In the genomic region with DNA sequence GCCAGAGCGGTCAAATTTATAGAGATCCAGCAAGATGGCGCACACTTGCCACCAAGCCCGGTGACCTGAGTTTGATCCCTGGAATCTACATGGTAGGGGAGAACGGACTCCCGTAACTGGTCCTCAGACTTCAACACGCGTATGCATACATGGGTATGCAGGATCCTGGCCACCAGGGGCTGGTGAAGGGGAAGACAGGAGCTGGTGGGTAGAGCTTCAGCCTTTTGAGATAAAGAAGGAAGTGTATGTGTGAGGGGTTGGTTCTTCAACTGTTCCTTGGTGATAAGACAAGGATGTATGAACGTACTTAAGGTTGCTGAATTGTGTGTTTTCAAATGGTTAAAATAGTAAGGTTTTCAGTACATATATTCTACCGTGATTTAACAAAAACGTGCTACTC, we compare ENCODE assay signal across 12 mouse cellular contexts. TPM values are rescaled to one million over a fixed set of nuclear protein-coding genes. Genes with fewer than 3 reads are reported as not detected.
DNase-seq lines count a peak whose midpoint lies in the region; ATAC-seq and TF ChIP-seq lines count a peak whose summit lies in the region.
"Had no signal": no experiment of that assay in that cellular context is flagged by ENCODE, and none has a peak within 500 bp of the region (broad histone marks: within the 10 kb centered on the region; RNA-seq: fewer than 3 reads in every experiment).

No protein-coding gene starts in this region.

- no peak overlapping the region for H3K9ac ChIP-seq in MEL (ENCODE audit: control insufficient read depth, low read depth, low read length, poor library complexity, severe bottlenecking)
- H3K9ac ChIP-seq in heart, adult 2 months (ENCODE audit: low read depth, low read length), result no peak overlapping the region

- no peaks in the 10 kb centered on the region for H3K27me3 ChIP-seq in MEL (ENCODE audit: control insufficient read depth in 1 of 2, insufficient read depth in 2 of 2, low read length in 2 of 2)
- H3K27me3 ChIP-seq in heart, adult 2 months (ENCODE audit: control insufficient read depth, insufficient read depth, low read length), result no peaks in the 10 kb centered on the region
- H3K27me3 ChIP-seq: heart, embryonic 13.5 days; limb, embryonic 15.5 days had no signal

- peak; percentile 60 for ATAC-seq in erythroid progenitor cell, adult 5-6 weeks (replicated peaks; ENCODE audit: low FRiP score, poor library complexity, severe bottlenecking)
- ATAC-seq in megakaryocyte-erythroid progenitor cell, adult 5-6 weeks (replicated peaks; ENCODE audit: low FRiP score, low TSS enrichment, poor library complexity, severe bottlenecking), result peak; percentile 72

- no peaks in the 10 kb centered on the region for H3K9me3 ChIP-seq in MEL (replicated peaks; ENCODE audit: insufficient read depth, low read length)
- H3K9me3 ChIP-seq: heart, embryonic 13.5 days; limb, embryonic 15.5 days had no signal

- WGBS in heart, adult 2 months, result 95% methylated on average over 10 of the region's 10 CpGs

- peaks cover 0 to 20% of the 10 kb centered on the region in 2 experiments; a peak in 2 of 4 replicates for H3K36me3 ChIP-seq in MEL (ENCODE audit: control insufficient read depth in 1 of 2, insufficient read depth in 2 of 2, low read length in 2 of 2)
- H3K36me3 ChIP-seq in heart, adult 2 months (ENCODE audit: control insufficient read depth, insufficient read depth, low read length), result no peaks in the 10 kb centered on the region

- no peak for DNase-seq in layer of hippocampus, adult 2 months (ENCODE audit: low spot score in 2 of 2)
- DNase-seq in layer of hippocampus, postnatal 10 days (ENCODE audit: low spot score in 2 of 2), result no peak
- peak; percentile 87 for DNase-seq in MEL (ENCODE audit: low read depth, low spot score)
- DNase-seq in B cell, adult 2 months, result no peak
- no peak for DNase-seq in heart, adult 2 months
- DNase-seq: thymus, adult 18-20 months had no signal

- no peak for TF ChIP-seq RAD21 in MEL (IDR thresholded peaks at IDR 0.05; ENCODE audit: low read depth, low read length)

- H3K79me2 ChIP-seq in MEL (ENCODE audit: control insufficient read depth, insufficient read depth, low read length, poor library complexity), result peaks cover 5% of the 10 kb centered on the region; the same call in 1 of the 2 replicates
- no peaks in the 10 kb centered on the region for H3K79me2 ChIP-seq in heart, adult 2 months (replicated peaks; ENCODE audit: control insufficient read depth, insufficient read depth, low read length)

- H3K4me3 ChIP-seq in layer of hippocampus, adult 2 months, result no peak overlapping the region
- H3K4me3 ChIP-seq in MEL (ENCODE audit: control insufficient read depth in 1 of 2, insufficient read depth in 1 of 2, low read depth in 2 of 2, low read length in 2 of 2), result no peak overlapping the region
- H3K4me3 ChIP-seq in heart, adult 2 months, result no peak overlapping the region

- peaks cover 12 to 19% of the 10 kb centered on the region in 2 experiments for H3K4me1 ChIP-seq in MEL (ENCODE audit: control insufficient read depth in 1 of 2, insufficient read depth in 2 of 2, low read length in 2 of 2)
- peaks cover 2% of the 10 kb centered on the region for H3K4me1 ChIP-seq in heart, adult 2 months (ENCODE audit: control insufficient read depth, insufficient read depth, low read length)

- TF ChIP-seq EP300 in MEL (IDR thresholded peaks at IDR 0.05; ENCODE audit: low read depth in 1 of 2, low read length in 2 of 2), result peak; percentile 84 to 87
- no peak for TF ChIP-seq EP300 in heart, adult 2 months (IDR thresholded peaks at IDR 0.05; ENCODE audit: insufficient read depth, low read depth, low read length)

- TF ChIP-seq CTCF in layer of hippocampus, adult 2 months (conservative IDR thresholded peaks at IDR 0.05), result 0 out of 2 replicates have a peak, but pooled peaks have one; percentile 4
- TF ChIP-seq CTCF in MEL (IDR thresholded peaks at IDR 0.05 in 2 of 3, conservative IDR thresholded peaks at IDR 0.05 in 1 of 3; ENCODE audit: control insufficient read depth in 1 of 3, insufficient read depth in 1 of 3, low read depth in 2 of 3, low read length in 3 of 3, poor library complexity in 1 of 3, severe bottlenecking in 1 of 3), result peak; percentile 31 to 50 (median 47); a peak in 5 of 6 replicates
- no peak for TF ChIP-seq CTCF in heart, adult 2 months (IDR thresholded peaks at IDR 0.05)

- no peak overlapping the region for H3K27ac ChIP-seq in layer of hippocampus, adult 2 months
- peak overlapping the region; percentile 76 for H3K27ac ChIP-seq in MEL (ENCODE audit: control insufficient read depth, low read depth, low read length)
- no peak overlapping the region for H3K27ac ChIP-seq in heart, adult 2 months
- H3K27ac ChIP-seq: heart, embryonic 13.5 days; hindbrain, embryonic 14.5 days; kidney, postnatal 0 days; limb, embryonic 15.5 days had no signal

- TF ChIP-seq POLR2A in MEL (IDR thresholded peaks at IDR 0.05; ENCODE audit: control insufficient read depth in 1 of 2, insufficient read depth in 1 of 2, low read depth in 1 of 2, low read length in 2 of 2, poor library complexity in 1 of 2), result peak in 1 of 2 experiments; percentile 39; a peak in 1 of 4 replicates
- no peak for TF ChIP-seq POLR2A in heart, adult 2 months (IDR thresholded peaks at IDR 0.05; ENCODE audit: insufficient read depth, low read depth, low read length)

- intact Hi-C loops in heart, adult 2 months (cut with DNase I), result no loop called here

TF ChIP-seq in MEL, 35 proteins besides CTCF, POLR2A, EP300 and RAD21 (continues in another document):
- no peak for TF ChIP-seq POLR2AphosphoS5 (IDR thresholded peaks at IDR 0.05; ENCODE audit: borderline replicate concordance, low read depth, low read length)
- no peak for TF ChIP-seq ZKSCAN1 (IDR thresholded peaks at IDR 0.05; ENCODE audit: low read depth, low read length)
- 0 out of 2 replicates have a peak, but pooled peaks have one; percentile 32 for TF ChIP-seq TBP (IDR thresholded peaks at IDR 0.05; ENCODE audit: low read depth, low read length)
- TF ChIP-seq HCFC1 (IDR thresholded peaks at IDR 0.05; ENCODE audit: low read depth, low read length), result 0 out of 2 replicates have a peak, but pooled peaks have one; percentile 21
- peak; percentile 91 for TF ChIP-seq GATA1 (IDR thresholded peaks at IDR 0.05; ENCODE audit: low read depth, low read length)
- TF ChIP-seq ZC3H11A (IDR thresholded peaks at IDR 0.05; ENCODE audit: low read depth, low read length), result no peak
- TF ChIP-seq MXI1 (IDR thresholded peaks at IDR 0.05; ENCODE audit: low read depth, low read length), result no peak

RNA-seq across cellular contexts. Expression of a gene that starts 8.5 kb away (rescaled TPM):
- 10 to 100 TPM; 19.3 to 19.9 TPM for total RNA-seq in layer of hippocampus, adult 2 months (2021)
- total RNA-seq in layer of hippocampus, postnatal 10 days (2021), result 10 to 100 TPM; 12.3 to 13.3 TPM
- 7.3 and 8.5 TPM in 2 replicates for total RNA-seq in MEL (2012; rRNA removed)
- polyA plus RNA-seq in MEL (2012; ENCODE audit: insufficient read depth in 1 of 2, insufficient read length in 2 of 2, low read depth in 1 of 2, low replicate concordance in 2 of 2, missing spikeins in 1 of 2), result 1 to 10 TPM in 1 of 2 experiments, not detected in 1; 8.6 TPM
- 0.42 and 2.9 TPM in 2 replicates for total RNA-seq in erythroid progenitor cell, adult 5-6 weeks (2015; ENCODE audit: low replicate concordance)
- 0.15 and 4.0 TPM in 2 replicates for total RNA-seq in erythroid progenitor cell, adult 5-6 weeks (2017; ENCODE audit: low replicate concordance)
- 11.1 and 13.9 TPM in 2 replicates for total RNA-seq in megakaryocyte-erythroid progenitor cell, adult 5-6 weeks (2014; fragmentation: Nextera tagmentation)
- total RNA-seq in megakaryocyte-erythroid progenitor cell, adult 5-6 weeks (2017), result 6.8 and 12.3 TPM in 2 replicates
- total RNA-seq in heart, adult 2 months (2021), result 1 to 10 TPM; 8.2 to 8.7 TPM
- 4.5 and 8.8 TPM in 2 replicates for polyA plus RNA-seq in heart, adult 2 months (2012; rRNA removed)

RNA-seq across cellular contexts. Expression of a gene that starts 9.3 kb away (rescaled TPM):
- total RNA-seq in layer of hippocampus, adult 2 months (2021), result 10 to 100 TPM; 26.9 to 31.7 TPM
- 10 to 100 TPM; 30.6 to 31.9 TPM for total RNA-seq in layer of hippocampus, postnatal 10 days (2021)
- total RNA-seq in MEL (2012; rRNA removed), result 51.2 and 54.5 TPM in 2 replicates
- 10 to 100 TPM in 1 of 2 experiments, not detected in 1; 47.4 TPM for polyA plus RNA-seq in MEL (2012; ENCODE audit: insufficient read depth in 1 of 2, insufficient read length in 2 of 2, low read depth in 1 of 2, low replicate concordance in 2 of 2, missing spikeins in 1 of 2)
- total RNA-seq in erythroid progenitor cell, adult 5-6 weeks (2015; ENCODE audit: low replicate concordance), result 14.4 and 36.5 TPM in 2 replicates
- total RNA-seq in erythroid progenitor cell, adult 5-6 weeks (2017; ENCODE audit: low replicate concordance), result 13.9 TPM in 2 replicates
- 92.9 and 101 TPM in 2 replicates for total RNA-seq in megakaryocyte-erythroid progenitor cell, adult 5-6 weeks (2014; fragmentation: Nextera tagmentation)
- 33.1 and 110 TPM in 2 replicates for total RNA-seq in megakaryocyte-erythroid progenitor cell, adult 5-6 weeks (2017)
- 10 to 100 TPM; 19.3 to 20.0 TPM for total RNA-seq in heart, adult 2 months (2021)
- polyA plus RNA-seq in heart, adult 2 months (2012; rRNA removed), result 9.7 and 11.0 TPM in 2 replicates

RNA-seq across cellular contexts. Expression of a gene that starts 9.5 kb away (rescaled TPM):
- total RNA-seq in layer of hippocampus, adult 2 months (2021), result 1 to 10 TPM; 1.2 to 1.3 TPM
- under 1 TPM; 0.33 to 0.71 TPM for total RNA-seq in layer of hippocampus, postnatal 10 days (2021)
- 0.03 and 0.04 TPM in 2 replicates for total RNA-seq in MEL (2012; rRNA removed)
- polyA plus RNA-seq in MEL (2012; ENCODE audit: insufficient read depth in 1 of 2, insufficient read length in 2 of 2, low read depth in 1 of 2, low replicate concordance in 2 of 2, missing spikeins in 1 of 2), result under 1 TPM in 1 of 2 experiments, not detected in 1; 0.39 TPM
- not detected in 2 replicates for total RNA-seq in erythroid progenitor cell, adult 5-6 weeks (2015; ENCODE audit: low replicate concordance)
- not detected in 2 replicates for total RNA-seq in erythroid progenitor cell, adult 5-6 weeks (2017; ENCODE audit: low replicate concordance)
- 0.47 TPM in 1 of 2 replicates, not detected in the other for total RNA-seq in megakaryocyte-erythroid progenitor cell, adult 5-6 weeks (2014; fragmentation: Nextera tagmentation)
- total RNA-seq in megakaryocyte-erythroid progenitor cell, adult 5-6 weeks (2017), result not detected in 2 replicates
- total RNA-seq in heart, adult 2 months (2021), result 1 to 10 TPM; 2.2 to 2.6 TPM
- polyA plus RNA-seq in heart, adult 2 months (2012; rRNA removed), result 1.0 and 1.1 TPM in 2 replicates

RNA-seq across cellular contexts. Expression of a gene that starts 59.6 kb away (rescaled TPM):
- 10 to 100 TPM; 63.5 to 65.3 TPM for total RNA-seq in layer of hippocampus, adult 2 months (2021)
- 10 to 100 TPM; 57.4 to 85.0 TPM for total RNA-seq in layer of hippocampus, postnatal 10 days (2021)
- 137 and 150 TPM in 2 replicates for total RNA-seq in MEL (2012; rRNA removed)
- polyA plus RNA-seq in MEL (2012; ENCODE audit: insufficient read depth in 1 of 2, insufficient read length in 2 of 2, low read depth in 1 of 2, low replicate concordance in 2 of 2, missing spikeins in 1 of 2), result 100 to 1,000 TPM in 1 of 2 experiments, not detected in 1; 193 TPM
- total RNA-seq in erythroid progenitor cell, adult 5-6 weeks (2015; ENCODE audit: low replicate concordance), result 10.9 and 12.3 TPM in 2 replicates
- 30.0 and 48.4 TPM in 2 replicates for total RNA-seq in erythroid progenitor cell, adult 5-6 weeks (2017; ENCODE audit: low replicate concordance)
- total RNA-seq in megakaryocyte-erythroid progenitor cell, adult 5-6 weeks (2014; fragmentation: Nextera tagmentation), result 95.6 and 101 TPM in 2 replicates
- total RNA-seq in megakaryocyte-erythroid progenitor cell, adult 5-6 weeks (2017), result 64.2 and 72.2 TPM in 2 replicates
- total RNA-seq in heart, adult 2 months (2021), result 10 to 100 TPM; 40.3 to 45.8 TPM
- polyA plus RNA-seq in heart, adult 2 months (2012; rRNA removed), result 60.2 and 63.1 TPM in 2 replicates
